Mouse (Mus musculus): ENCODE measurements at regions not wholly inside any gene's neighbourhood (a gene's known extent, or its start where the extent isn't known, plus 50 kb on each side); places are given as distances from the start of the nearest gene placed in this dataset.

GRCm38 (mm10) chr8:103343891-103344290 lies 558.4 kb upstream of the Cdh11 start:
- Histone ChIP-seq H3K4me3 (ENCODE audit: low read depth, low read length) (no peak overlapping the region), H3K4me1 (ENCODE audit: insufficient read depth, low read depth, low read length) (no peaks in the 10 kb centered on the region), H3K36me3 (replicated peaks) (no peaks in the 10 kb centered on the region), H3K9me3 (replicated peaks) (peaks cover 15% of the 10 kb centered on the region; the same call in 1 of the 2 replicates), H3K27me3 (ENCODE audit: insufficient read depth, low read length) (no peaks in the 10 kb centered on the region)
- ATAC-seq (ENCODE audit: extremely low read depth, insufficient number of reproducible peaks, low FRiP score, poor library complexity, severe bottlenecking) (no peak), DNase-seq (ENCODE audit: low spot score) (no peak)
- TF ChIP-seq POLR2AphosphoS5 (IDR thresholded peaks at IDR 0.05; ENCODE audit: insufficient replicate concordance, low read depth, low read length) (no peak), GATA1 (IDR thresholded peaks at IDR 0.05; ENCODE audit: borderline replicate concordance, low read length) (no peak), TAL1 (conservative IDR thresholded peaks at IDR 0.05; ENCODE audit: low read depth, low read length) (no peak), GATA2 (IDR thresholded peaks at IDR 0.05; ENCODE audit: borderline replicate concordance, low read depth, low read length) (no peak), CTCF (IDR thresholded peaks at IDR 0.05; ENCODE audit: low read depth, low read length) (no peak)

DNA sequence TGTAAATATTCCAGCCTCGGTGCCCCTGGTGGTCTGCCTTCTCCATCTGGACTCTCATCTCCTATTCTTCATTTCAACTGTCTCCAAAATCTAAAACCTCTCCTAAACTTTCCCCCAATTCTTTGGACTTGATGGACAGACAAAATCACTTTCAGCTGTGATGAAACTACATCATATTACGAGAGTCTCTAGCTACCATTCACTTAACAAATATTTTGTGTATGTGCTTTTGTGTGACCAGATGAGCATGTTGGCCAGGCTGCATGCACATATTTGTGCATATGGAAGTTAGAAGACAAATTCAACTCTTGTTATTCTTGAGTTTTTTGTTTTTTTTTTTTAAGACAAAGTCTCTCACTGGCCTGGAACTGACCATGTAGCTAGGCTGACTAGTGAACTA lies 559.4 kb upstream of the Cdh11 start:
- no peak for ATAC-seq (ENCODE audit: extremely low read depth, insufficient number of reproducible peaks, low FRiP score, poor library complexity, severe bottlenecking)
- H3K4me1 ChIP-seq (ENCODE audit: insufficient read depth, low read depth, low read length): no peaks in the 10 kb centered on the region
- H3K36me3 ChIP-seq (replicated peaks): no peaks in the 10 kb centered on the region
- H3K4me3 ChIP-seq (ENCODE audit: low read depth, low read length): no peak overlapping the region
- no peaks in the 10 kb centered on the region for H3K27me3 ChIP-seq (ENCODE audit: insufficient read depth, low read length)
- TF ChIP-seq TAL1 (conservative IDR thresholded peaks at IDR 0.05; ENCODE audit: low read depth, low read length) (no peak), GATA1 (IDR thresholded peaks at IDR 0.05; ENCODE audit: borderline replicate concordance, low read length) (no peak), CTCF (IDR thresholded peaks at IDR 0.05; ENCODE audit: low read depth, low read length) (no peak), GATA2 (IDR thresholded peaks at IDR 0.05; ENCODE audit: borderline replicate concordance, low read depth, low read length) (no peak), POLR2AphosphoS5 (IDR thresholded peaks at IDR 0.05; ENCODE audit: insufficient replicate concordance, low read depth, low read length) (no peak)
- DNase-seq (ENCODE audit: low spot score): no peak
- H3K9me3 ChIP-seq (replicated peaks): peaks cover 14% of the 10 kb centered on the region; the same call in 1 of the 2 replicates

DNA sequence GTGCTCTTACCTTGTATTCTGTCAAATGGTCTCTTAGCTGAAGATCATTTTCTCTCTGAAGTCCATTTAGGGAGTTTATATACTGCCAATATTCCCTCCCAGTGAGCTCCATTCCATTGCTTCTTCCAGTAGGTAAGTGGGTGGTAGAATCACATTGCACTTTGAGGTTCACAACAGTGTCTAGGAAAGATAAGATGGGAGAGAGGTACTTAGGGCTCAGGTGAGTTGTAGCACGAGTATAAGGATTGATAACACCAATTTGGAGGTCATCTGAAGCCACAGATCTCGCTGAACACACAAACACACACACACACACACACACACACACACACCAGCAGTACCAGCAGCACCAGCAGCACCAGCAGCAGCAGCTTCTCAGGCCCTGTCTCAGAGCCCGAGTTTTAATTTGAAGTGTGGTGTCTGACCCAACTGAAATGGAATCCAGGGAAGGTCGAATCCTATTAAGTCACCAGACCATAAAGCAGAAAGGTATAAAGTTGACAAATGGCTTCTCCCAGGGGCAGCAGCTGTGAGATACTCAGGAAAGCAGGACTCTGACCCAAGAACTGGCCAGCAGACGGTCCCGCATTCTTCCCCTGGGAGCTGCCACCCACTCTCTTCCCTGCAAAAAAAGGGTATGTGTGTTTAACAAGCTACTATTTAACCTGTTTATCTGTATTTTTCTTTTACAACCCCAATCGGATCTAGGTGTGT lies 561.9 kb upstream of the Cdh11 start:
- TF ChIP-seq TAL1 (conservative IDR thresholded peaks at IDR 0.05; ENCODE audit: low read depth, low read length) (no peak), GATA1 (IDR thresholded peaks at IDR 0.05; ENCODE audit: borderline replicate concordance, low read length) (no peak), CTCF (IDR thresholded peaks at IDR 0.05; ENCODE audit: low read depth, low read length) (no peak), POLR2AphosphoS5 (IDR thresholded peaks at IDR 0.05; ENCODE audit: insufficient replicate concordance, low read depth, low read length) (no peak), GATA2 (IDR thresholded peaks at IDR 0.05; ENCODE audit: borderline replicate concordance, low read depth, low read length) (no peak)
- Histone ChIP-seq H3K36me3 (replicated peaks) (no peaks in the 10 kb centered on the region), H3K4me3 (ENCODE audit: low read depth, low read length) (no peak overlapping the region), H3K4me1 (ENCODE audit: insufficient read depth, low read depth, low read length) (no peaks in the 10 kb centered on the region), H3K27me3 (ENCODE audit: insufficient read depth, low read length) (no peaks in the 10 kb centered on the region), H3K9me3 (replicated peaks) (peaks cover 12% of the 10 kb centered on the region; the same call in 1 of the 2 replicates)
- DNase-seq (ENCODE audit: low spot score) (no peak), ATAC-seq (ENCODE audit: extremely low read depth, insufficient number of reproducible peaks, low FRiP score, poor library complexity, severe bottlenecking) (no peak)

- TF ChIP-seq TAL1 (conservative IDR thresholded peaks at IDR 0.05; ENCODE audit: low read depth, low read length) (no peak), CTCF (IDR thresholded peaks at IDR 0.05; ENCODE audit: low read depth, low read length) (no peak), GATA1 (IDR thresholded peaks at IDR 0.05; ENCODE audit: borderline replicate concordance, low read length) (no peak), GATA2 (IDR thresholded peaks at IDR 0.05; ENCODE audit: borderline replicate concordance, low read depth, low read length) (no peak), POLR2AphosphoS5 (IDR thresholded peaks at IDR 0.05; ENCODE audit: insufficient replicate concordance, low read depth, low read length) (no peak)
- ATAC-seq (ENCODE audit: extremely low read depth, insufficient number of reproducible peaks, low FRiP score, poor library complexity, severe bottlenecking) (no peak), DNase-seq (ENCODE audit: low spot score) (no peak)
- Histone ChIP-seq H3K4me1 (ENCODE audit: insufficient read depth, low read depth, low read length) (no peaks in the 10 kb centered on the region), H3K4me3 (ENCODE audit: low read depth, low read length) (no peak overlapping the region), H3K27me3 (ENCODE audit: insufficient read depth, low read length) (no peaks in the 10 kb centered on the region), H3K36me3 (replicated peaks) (no peaks in the 10 kb centered on the region), H3K9me3 (replicated peaks) (peaks cover 6% of the 10 kb centered on the region; the same call in 1 of the 2 replicates)
Observed at GRCm38 (mm10) chr8:103361713-103362112, 576.3 kb upstream of the Cdh11 start.

GRCm38 (mm10) chr8:103370394-103370793 lies 585.0 kb upstream of the Cdh11 start:
- DNase-seq (ENCODE audit: low spot score) (no peak), ATAC-seq (ENCODE audit: extremely low read depth, insufficient number of reproducible peaks, low FRiP score, poor library complexity, severe bottlenecking) (no peak)
- no peaks in the 10 kb centered on the region for H3K27me3 ChIP-seq (ENCODE audit: insufficient read depth, low read length)
- peaks cover 25% of the 10 kb centered on the region for H3K9me3 ChIP-seq (replicated peaks)
- H3K4me3 ChIP-seq (ENCODE audit: low read depth, low read length): no peak overlapping the region
- H3K36me3 ChIP-seq (replicated peaks): no peaks in the 10 kb centered on the region
- no peak for TF ChIP-seq POLR2AphosphoS5 (IDR thresholded peaks at IDR 0.05; ENCODE audit: insufficient replicate concordance, low read depth, low read length)
- no peak for TF ChIP-seq TAL1 (conservative IDR thresholded peaks at IDR 0.05; ENCODE audit: low read depth, low read length)
- no peak for TF ChIP-seq GATA2 (IDR thresholded peaks at IDR 0.05; ENCODE audit: borderline replicate concordance, low read depth, low read length)
- TF ChIP-seq CTCF (IDR thresholded peaks at IDR 0.05; ENCODE audit: low read depth, low read length): no peak
- TF ChIP-seq GATA1 (IDR thresholded peaks at IDR 0.05; ENCODE audit: borderline replicate concordance, low read length): no peak
- H3K4me1 ChIP-seq (ENCODE audit: insufficient read depth, low read depth, low read length): no peaks in the 10 kb centered on the region

DNA sequence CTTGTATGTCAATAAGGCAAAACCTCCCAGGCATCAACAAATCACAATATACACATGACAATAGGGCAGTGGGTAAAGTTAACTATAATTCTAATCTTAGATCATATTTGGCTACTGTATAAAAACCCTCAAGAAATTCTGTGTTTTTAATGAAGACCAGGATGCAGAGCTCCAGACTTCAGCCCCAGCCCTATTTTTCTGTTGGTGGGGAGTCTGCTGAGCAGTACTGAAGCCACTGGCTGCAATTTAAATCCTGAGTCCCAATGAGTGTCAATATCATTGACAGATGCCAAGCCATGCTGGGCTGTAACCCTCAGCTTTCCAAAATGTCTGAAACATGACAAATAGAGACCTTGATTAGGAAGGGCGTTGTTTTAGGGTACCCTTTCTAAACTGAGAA lies 587.6 kb upstream of the Cdh11 start:
- TF ChIP-seq CTCF (IDR thresholded peaks at IDR 0.05; ENCODE audit: low read depth, low read length): no peak
- TF ChIP-seq GATA1 (IDR thresholded peaks at IDR 0.05; ENCODE audit: borderline replicate concordance, low read length): no peak
- no peak for TF ChIP-seq GATA2 (IDR thresholded peaks at IDR 0.05; ENCODE audit: borderline replicate concordance, low read depth, low read length)
- no peak for TF ChIP-seq TAL1 (conservative IDR thresholded peaks at IDR 0.05; ENCODE audit: low read depth, low read length)
- TF ChIP-seq POLR2AphosphoS5 (IDR thresholded peaks at IDR 0.05; ENCODE audit: insufficient replicate concordance, low read depth, low read length): no peak
- no peak for ATAC-seq (ENCODE audit: extremely low read depth, insufficient number of reproducible peaks, low FRiP score, poor library complexity, severe bottlenecking)
- Histone ChIP-seq H3K4me3 (ENCODE audit: low read depth, low read length) (no peak overlapping the region), H3K4me1 (ENCODE audit: insufficient read depth, low read depth, low read length) (no peaks in the 10 kb centered on the region), H3K27me3 (ENCODE audit: insufficient read depth, low read length) (no peaks in the 10 kb centered on the region), H3K36me3 (replicated peaks) (no peaks in the 10 kb centered on the region), H3K9me3 (replicated peaks) (peaks cover 36% of the 10 kb centered on the region)
- DNase-seq (ENCODE audit: low spot score): no peak

Data from G1E (cell line).